In the genomic region with DNA sequence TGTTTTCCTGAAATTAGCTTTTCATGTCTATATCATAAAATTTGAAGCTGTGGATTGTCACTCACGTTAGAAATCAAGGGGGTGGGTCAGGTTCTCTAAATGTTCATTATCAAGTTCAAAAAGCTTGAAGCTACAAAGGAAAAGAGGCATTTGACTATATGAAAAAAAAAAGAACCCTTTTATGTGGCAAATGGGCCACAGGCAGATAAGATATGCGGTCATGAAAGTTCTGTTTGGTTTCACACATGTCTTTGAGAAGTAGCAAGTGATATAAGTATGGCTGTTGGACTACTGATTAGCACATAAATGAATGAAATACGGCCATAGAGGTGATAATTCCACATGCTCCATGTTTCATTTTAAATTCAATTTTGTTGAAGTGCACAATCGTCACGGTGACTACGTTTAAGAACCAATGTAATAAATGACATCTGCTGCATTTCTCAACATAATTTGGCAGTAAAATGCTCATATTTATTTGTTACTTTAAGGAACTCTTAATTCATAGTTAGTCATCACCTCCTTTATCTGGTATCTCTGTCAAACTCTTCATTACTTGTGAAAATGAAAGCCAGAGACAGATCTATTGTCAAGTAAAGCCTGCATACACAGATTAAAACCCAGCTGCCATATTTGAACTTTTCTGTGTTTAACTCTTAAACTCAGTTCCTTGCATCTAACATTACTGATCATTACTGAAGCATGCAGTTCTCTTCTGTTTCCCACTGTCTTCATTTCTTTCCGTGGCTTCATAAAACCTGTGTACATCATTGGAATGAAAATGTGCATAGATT, we compare ENCODE assay signal across 26 mouse cellular contexts. TPM values are rescaled to one million over a fixed set of nuclear protein-coding genes. Genes with fewer than 3 reads are reported as not detected.
A peak's percentile ranks its signal among the peaks of the same experiment; 100 is the strongest.
DNase-seq lines count a peak whose midpoint lies in the region; ATAC-seq and TF ChIP-seq lines count a peak whose summit lies in the region.
"Had no signal": no experiment of that assay in that cellular context is flagged by ENCODE, and none has a peak within 500 bp of the region (broad histone marks: within the 10 kb centered on the region; RNA-seq: fewer than 3 reads in every experiment).

No protein-coding gene starts in this region.

- DNase-seq in MEL (ENCODE audit: low read depth, low spot score) (peak; percentile 92), adipocyte (ENCODE audit: low spot score) (no peak), MN1 (ENCODE audit: low spot score) (no peak)
- DNase-seq in c-Kit-positive CD71-positive TER-119-negative erythroid progenitor cells, embryonic 14.5 days (ENCODE audit: low read depth): peak; percentile 38
- peak; percentile 28 for DNase-seq in liver, embryonic 13.5 days
- no peak for DNase-seq in liver, postnatal 0 days
- DNase-seq in urinary bladder, postnatal 14 days (ENCODE audit: low spot score): no peak
- DNase-seq: adrenal gland, postnatal 10 days; cerebellum, adult 11-12 months; cerebellum, adult 9-10 months; cerebellum, postnatal 36 days; gastrocnemius, postnatal 14 days; heart, postnatal 10 days; heart, postnatal 4 days had no signal

- H3K4me2 ChIP-seq in liver, embryonic 13.5 days: no peak overlapping the region
- no peak overlapping the region for H3K4me2 ChIP-seq in liver, postnatal 0 days (ENCODE audit: low read depth, low read length)
- H3K4me2 ChIP-seq: embryonic facial prominence, embryonic 12.5 days; forebrain, embryonic 12.5 days; hindbrain, embryonic 12.5 days had no signal

- TF ChIP-seq POLR2A in MEL (IDR thresholded peaks at IDR 0.05; ENCODE audit: control insufficient read depth in 1 of 2, insufficient read depth in 1 of 2, low read depth in 1 of 2, low read length in 2 of 2, poor library complexity in 1 of 2): no peak

- ATAC-seq in liver, embryonic 13.5 days (ENCODE audit: low read depth): peak; percentile 82
- peak; percentile 38; the same call in 1 of the 2 replicates for ATAC-seq in liver, postnatal 0 days
- no peak for ATAC-seq in CD4-positive, CD25-positive, alpha-beta regulatory T cell, adult 4 months
- ATAC-seq: forebrain, embryonic 16.5 days; inflammation-experienced regulatory T-cells, adult 6 months had no signal

- H3K9ac ChIP-seq in MEL (ENCODE audit: control insufficient read depth, low read depth, low read length, poor library complexity, severe bottlenecking): peak overlapping the region; percentile 28
- no peak overlapping the region for H3K9ac ChIP-seq in liver, embryonic 13.5 days
- no peak overlapping the region for H3K9ac ChIP-seq in liver, postnatal 0 days (replicated peaks)
- H3K9ac ChIP-seq: embryonic facial prominence, embryonic 12.5 days; forebrain, embryonic 12.5 days; hindbrain, embryonic 12.5 days had no signal

- TF ChIP-seq CTCF in MEL (IDR thresholded peaks at IDR 0.05 in 2 of 3, conservative IDR thresholded peaks at IDR 0.05 in 1 of 3; ENCODE audit: control insufficient read depth in 1 of 3, insufficient read depth in 1 of 3, low read depth in 2 of 3, low read length in 3 of 3, poor library complexity in 1 of 3, severe bottlenecking in 1 of 3): no peak
- TF ChIP-seq CTCF in liver, postnatal 0 days (IDR thresholded peaks at IDR 0.05; ENCODE audit: low read depth): no peak

- no peaks in the 10 kb centered on the region for H3K79me2 ChIP-seq in MEL (ENCODE audit: control insufficient read depth, insufficient read depth, low read length, poor library complexity)

- H3K36me3 ChIP-seq in MEL (ENCODE audit: control insufficient read depth in 1 of 2, insufficient read depth in 2 of 2, low read length in 2 of 2): peaks cover 0 to 20% of the 10 kb centered on the region in 2 experiments; a peak in 2 of 4 replicates
- H3K36me3 ChIP-seq in liver, embryonic 13.5 days: no peaks in the 10 kb centered on the region
- H3K36me3 ChIP-seq in liver, postnatal 0 days (replicated peaks; ENCODE audit: insufficient read depth, low read length): no peaks in the 10 kb centered on the region
- H3K36me3 ChIP-seq: embryonic facial prominence, embryonic 12.5 days; forebrain, embryonic 12.5 days; heart, embryonic 10.5 days; hindbrain, embryonic 12.5 days had no signal

- H3K4me1 ChIP-seq in MEL (ENCODE audit: control insufficient read depth in 1 of 2, insufficient read depth in 2 of 2, low read length in 2 of 2): peaks cover 17 to 21% of the 10 kb centered on the region in 2 experiments
- H3K4me1 ChIP-seq in liver, embryonic 13.5 days (replicated peaks): peaks cover 29% of the 10 kb centered on the region
- no peaks in the 10 kb centered on the region for H3K4me1 ChIP-seq in liver, postnatal 0 days (ENCODE audit: insufficient read depth)
- H3K4me1 ChIP-seq: embryonic facial prominence, embryonic 12.5 days; forebrain, embryonic 12.5 days; heart, embryonic 10.5 days; hindbrain, embryonic 12.5 days had no signal

- 36% methylated on average over 7 of the region's 7 CpGs for WGBS in liver, embryonic 13.5 days (ENCODE audit: insufficient replicate concordance)
- 55% methylated on average over 7 of the region's 7 CpGs for WGBS in liver, postnatal 0 days (ENCODE audit: insufficient replicate concordance)

- H3K9me3 ChIP-seq in MEL (replicated peaks; ENCODE audit: insufficient read depth, low read length): no peaks in the 10 kb centered on the region
- no peaks in the 10 kb centered on the region for H3K9me3 ChIP-seq in liver, embryonic 13.5 days (replicated peaks)
- no peaks in the 10 kb centered on the region for H3K9me3 ChIP-seq in liver, postnatal 0 days (ENCODE audit: low read length)
- H3K9me3 ChIP-seq: embryonic facial prominence, embryonic 12.5 days; forebrain, embryonic 12.5 days; heart, embryonic 10.5 days; hindbrain, embryonic 12.5 days had no signal

- peak overlapping the region; percentile 23 to 49 for H3K4me3 ChIP-seq in MEL (ENCODE audit: control insufficient read depth in 1 of 2, insufficient read depth in 1 of 2, low read depth in 2 of 2, low read length in 2 of 2)
- no peak overlapping the region for H3K4me3 ChIP-seq in liver, embryonic 13.5 days (replicated peaks)
- no peak overlapping the region for H3K4me3 ChIP-seq in liver, postnatal 0 days (ENCODE audit: low read depth, low read length)
- H3K4me3 ChIP-seq: embryonic facial prominence, embryonic 12.5 days; forebrain, embryonic 12.5 days; heart, embryonic 10.5 days; hindbrain, embryonic 12.5 days had no signal

- TF ChIP-seq RAD21 in MEL (IDR thresholded peaks at IDR 0.05; ENCODE audit: low read depth, low read length): no peak

- TF ChIP-seq EP300 in MEL (IDR thresholded peaks at IDR 0.05; ENCODE audit: low read depth in 1 of 2, low read length in 2 of 2): peak; percentile 97 to 99
- TF ChIP-seq EP300 in liver, postnatal 0 days (IDR thresholded peaks at IDR 0.05; ENCODE audit: low read depth): peak; percentile 90

- no peaks in the 10 kb centered on the region for H3K27me3 ChIP-seq in MEL (ENCODE audit: control insufficient read depth in 1 of 2, insufficient read depth in 2 of 2, low read length in 2 of 2)
- H3K27me3 ChIP-seq in liver, embryonic 13.5 days: no peaks in the 10 kb centered on the region
- no peaks in the 10 kb centered on the region for H3K27me3 ChIP-seq in liver, postnatal 0 days (ENCODE audit: insufficient read depth, low read length)
- H3K27me3 ChIP-seq: embryonic facial prominence, embryonic 12.5 days; forebrain, embryonic 12.5 days; hindbrain, embryonic 12.5 days had no signal

- peak overlapping the region; percentile 85 for H3K27ac ChIP-seq in MEL (ENCODE audit: control insufficient read depth, low read depth, low read length)
- H3K27ac ChIP-seq in liver, embryonic 13.5 days: peak overlapping the region; percentile 37
- H3K27ac ChIP-seq in liver, postnatal 0 days (ENCODE audit: low read depth): no peak overlapping the region
- H3K27ac ChIP-seq: embryonic facial prominence, embryonic 12.5 days; forebrain, embryonic 12.5 days; heart, embryonic 10.5 days; hindbrain, embryonic 12.5 days had no signal

TF ChIP-seq in MEL, 35 proteins besides CTCF, POLR2A, EP300 and RAD21 (continues in another document):
- peak; percentile 50 for TF ChIP-seq CHD2 (IDR thresholded peaks at IDR 0.05; ENCODE audit: low read length)
- TF ChIP-seq TCF12 (IDR thresholded peaks at IDR 0.05; ENCODE audit: low read depth, low read length): peak; percentile 97
- TF ChIP-seq ZNF384 (IDR thresholded peaks at IDR 0.05; ENCODE audit: low read depth, low read length): peak; percentile 99
- peak; percentile 85 for TF ChIP-seq BHLHE40 (IDR thresholded peaks at IDR 0.05; ENCODE audit: borderline replicate concordance, low read depth, low read length)
- no peak for TF ChIP-seq ZMIZ1 (IDR thresholded peaks at IDR 0.05; ENCODE audit: low read depth, low read length)
- peak; percentile 87 for TF ChIP-seq SIN3A (IDR thresholded peaks at IDR 0.05; ENCODE audit: low read length)
- TF ChIP-seq USF2 (IDR thresholded peaks at IDR 0.05; ENCODE audit: borderline replicate concordance in 1 of 2, insufficient read depth in 1 of 2, low read depth in 1 of 2, low read length in 2 of 2): no peak
- TF ChIP-seq ELF1 (IDR thresholded peaks at IDR 0.05; ENCODE audit: low read depth, low read length): no peak
- TF ChIP-seq POLR2AphosphoS2 (IDR thresholded peaks at IDR 0.05; ENCODE audit: low read length): no peak
- TF ChIP-seq MXI1 (IDR thresholded peaks at IDR 0.05; ENCODE audit: low read depth, low read length): peak; percentile 84
- TF ChIP-seq NELFE (IDR thresholded peaks at IDR 0.05; ENCODE audit: low read depth, low read length): no peak
- TF ChIP-seq ZKSCAN1 (IDR thresholded peaks at IDR 0.05; ENCODE audit: low read depth, low read length): peak; percentile 70; the same call in 1 of the 2 replicates
- TF ChIP-seq MYB (IDR thresholded peaks at IDR 0.05; ENCODE audit: low read depth, low read length): peak; percentile 64; the same call in 1 of the 2 replicates
- peak; percentile 98 for TF ChIP-seq GATA1 (IDR thresholded peaks at IDR 0.05; ENCODE audit: low read depth, low read length)
- TF ChIP-seq TBP (IDR thresholded peaks at IDR 0.05; ENCODE audit: low read depth, low read length): 0 out of 2 replicates have a peak, but pooled peaks have one; percentile 56

RNA-seq across cellular contexts. Expression of a gene that starts 18.1 kb away (rescaled TPM):
- 3.4 and 3.6 TPM in 2 replicates for total RNA-seq in MEL (2012; rRNA removed)
- polyA plus RNA-seq in MEL (2012; ENCODE audit: insufficient read depth in 1 of 2, insufficient read length in 2 of 2, low read depth in 1 of 2, low replicate concordance in 2 of 2, missing spikeins in 1 of 2): 1 to 10 TPM in 1 of 2 experiments, not detected in 1; 9.3 TPM
- polyA plus RNA-seq in liver, embryonic 13.5 days (2015; fragmentation: Nextera tagmentation; extraction: Ambion mirVana): 3.7 and 3.8 TPM in 2 replicates
- 4.5 and 4.8 TPM in 2 replicates for polyA plus RNA-seq in liver, postnatal 0 days (2015; fragmentation: Nextera tagmentation; extraction: Ambion mirVana)
- 1 to 10 TPM; 4.1 to 6.8 TPM for polyA plus RNA-seq in CD4-positive, CD25-positive, alpha-beta regulatory T cell, adult 4 months (2017; shearing (Covaris generic))

RNA-seq across cellular contexts. Expression of a gene that starts 47.4 kb away (rescaled TPM):
- not detected in 2 replicates for total RNA-seq in MEL (2012; rRNA removed)
- polyA plus RNA-seq in MEL (2012; ENCODE audit: insufficient read depth in 1 of 2, insufficient read length in 2 of 2, low read depth in 1 of 2, low replicate concordance in 2 of 2, missing spikeins in 1 of 2): not detected
- polyA plus RNA-seq in liver, embryonic 13.5 days (2015; fragmentation: Nextera tagmentation; extraction: Ambion mirVana): not detected in 2 replicates
- polyA plus RNA-seq in liver, postnatal 0 days (2015; fragmentation: Nextera tagmentation; extraction: Ambion mirVana): not detected in 2 replicates
- polyA plus RNA-seq in CD4-positive, CD25-positive, alpha-beta regulatory T cell, adult 4 months (2017; shearing (Covaris generic)): not detected
- total RNA-seq: adrenal gland, postnatal 10 days; adrenal gland, postnatal 4 days; granulocyte monocyte progenitor cell, adult 5-6 weeks; heart, postnatal 10 days; heart, postnatal 4 days had no signal
- polyA plus RNA-seq: brain, embryonic 14.5 days; embryonic facial prominence, embryonic 12.5 days; forebrain, embryonic 12.5 days; forebrain, embryonic 16.5 days; frontal cortex, adult 2 months; heart, embryonic 10.5 days; heart, embryonic 14.5 days; hindbrain, embryonic 12.5 days; inflammation-experienced regulatory T-cells, adult 6 months had no signal

Comparison
In these comparisons a context has a peak if more than half of its experiments do, and no peak if none do; other contexts are left out.
1. DNase-seq: peak in MEL (single experiment), c-Kit-positive CD71-positive TER-119-negative erythroid progenitor cells, embryonic 14.5 days (single experiment) and liver, embryonic 13.5 days (single experiment); none in liver, postnatal 0 days (single experiment), adipocyte (single experiment), MN1 (single experiment) and urinary bladder, postnatal 14 days (single experiment).
2. H3K4me3 ChIP-seq: peak in MEL (2 of 2); none in liver, embryonic 13.5 days (single experiment) and liver, postnatal 0 days (single experiment).